Mouse (Mus musculus) midbrain, postnatal 0 days (tissue): Measurements from ENCODE around the gene Crim1. TPM values are rescaled to one million over a fixed set of nuclear protein-coding genes. Genes with fewer than 3 reads are reported as not detected.

Experiments
- ATAC-seq: fragments of 200-750 bp; cut with Nextera tagmentation; 2 replicates; pipeline ENCODE4 v1.8.0; 2017; ENCODE audit warnings: moderate number of reproducible peaks, mild to moderate bottlenecking, moderate TSS enrichment, moderate library complexity; ENCODE audit not compliant: low FRiP score
- DNase-seq: peaks from one replicate; pipeline ENCODE4 v3.0.0-alpha.2; 2015; ENCODE audit warnings: low spot score
- H3K27ac ChIP-seq: fragments of 300-500 bp; sonication (generic); 2 replicates; pipeline ENCODE4 v1.5.1; 2014; ENCODE audit warnings: low read depth, mild to moderate bottlenecking, low read length, mixed read lengths
- H3K27me3 ChIP-seq: fragments of 300-500 bp; sonication (generic); 2 replicates; pipeline ENCODE4 v1.6.1; 2014; ENCODE audit warnings: low read length, control low read depth, mixed read lengths; ENCODE audit not compliant: insufficient read depth
- H3K36me3 ChIP-seq: fragments of 300-500 bp; sonication (generic); 2 replicates; pipeline ENCODE4 v1.6.1; 2014; ENCODE audit warnings: low read length, control low read depth, mixed read lengths; ENCODE audit not compliant: insufficient read depth
- H3K4me1 ChIP-seq: fragments of 300-500 bp; sonication (generic); 2 replicates; pipeline ENCODE4 v1.6.1; 2014; ENCODE audit warnings: mild to moderate bottlenecking, control low read depth, antibody characterized with exemption, low read length, mixed read lengths; ENCODE audit not compliant: insufficient read depth
- H3K4me2 ChIP-seq: fragments of 300-500 bp; sonication (generic); 2 replicates; pipeline ENCODE4 v1.6.1; 2014; ENCODE audit warnings: low read depth, mild to moderate bottlenecking, low read length, mixed read lengths; ENCODE audit not compliant: poor library complexity, severe bottlenecking
- H3K4me3 ChIP-seq: fragments of 300-500 bp; sonication (generic); 2 replicates; pipeline ENCODE4 v1.5.1; 2014; ENCODE audit warnings: low read depth, mild to moderate bottlenecking, low read length, moderate library complexity
- H3K9ac ChIP-seq: fragments of 300-500 bp; sonication (generic); replicated peaks from 2 replicates; pipeline ENCODE4 v1.6.1; 2014; ENCODE audit warnings: mild to moderate bottlenecking, low read length, moderate library complexity, mixed read lengths; ENCODE audit not compliant: poor library complexity, severe bottlenecking
- H3K9me3 ChIP-seq: fragments of 300-500 bp; sonication (generic); 2 replicates; pipeline ENCODE4 v1.6.1; 2016; ENCODE audit warnings: low read length, control low read depth
- CTCF ChIP-seq: IDR thresholded peaks from 2 replicates; pipeline ENCODE4 v1.5.1; 2016; ENCODE audit warnings: antibody characterized with exemption, mild to moderate bottlenecking
- WGBS: fragments of 180-500 bp; shearing (Covaris S2); extraction: QIAGEN DNeasy Blood & Tissue Kit; methylation state at CpG from one replicate; pipeline ENCODE4 v1.1.7; 2014; 5-methylcytosine and 5-hydroxymethylcytosine counted together
- polyA plus RNA-seq: library from polyadenylated mRNA; unstranded; fragments of >200 nt; fragmentation: Nextera tagmentation; extraction: Ambion mirVana; gene quantifications from 2 replicates; pipeline ENCODE4 v1.2.1, GENCODE M21; 2015
- total RNA-seq: library from RNA; depleted of rRNA; stranded (reverse); fragments of >200 nt; gene quantifications from 2 replicates; pipeline ENCODE4 v1.2.3, GENCODE M21; 2014

Crim1 gene
- total and polyA plus RNA-seq, 2 experiments from 2014 or later = 16.5 to 119 TPM

DNA sequence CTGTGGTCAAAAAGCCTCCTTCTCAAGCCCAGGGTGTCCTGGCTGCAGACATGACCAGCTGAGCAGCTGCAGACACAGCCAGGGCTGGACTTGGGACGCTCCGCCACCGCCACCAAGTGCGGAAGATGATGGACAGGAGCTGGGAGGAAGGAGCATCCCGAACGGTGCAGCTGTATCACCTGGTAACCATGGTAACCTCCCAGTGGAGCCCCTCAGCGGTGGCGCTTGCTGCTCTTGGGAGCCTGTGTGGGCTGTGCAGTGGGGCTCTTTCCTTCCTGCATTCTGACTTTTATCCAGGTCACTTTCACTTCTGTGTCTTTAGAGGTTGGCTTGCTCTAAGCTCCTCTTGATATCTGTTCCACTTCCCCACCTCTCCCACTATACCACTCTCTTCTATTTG lies 54.2 kb downstream of the Crim1 start:
- H3K36me3 ChIP-seq = no peaks in the 10 kb centered on the region
- 0 out of 2 replicates have a peak, but pooled peaks have one; percentile 20 for TF ChIP-seq CTCF
- no peak; the same call in 1 of the 2 replicates for ATAC-seq
- H3K4me3 ChIP-seq = no peak overlapping the region
- peak overlapping the region; percentile 37; the same call in 1 of the 2 replicates for H3K4me2 ChIP-seq
- no peaks in the 10 kb centered on the region for H3K27me3 ChIP-seq
- DNase-seq = peak; percentile 34
- H3K4me1 ChIP-seq = peaks cover 6% of the 10 kb centered on the region; the same call in 1 of the 2 replicates
- 49% methylated on average over 8 of the region's 8 CpGs for whole genome bisulfite sequencing
- H3K9ac ChIP-seq = no peak overlapping the region
- H3K27ac ChIP-seq = peak overlapping the region; percentile 26; the same call in 1 of the 2 replicates
- no peaks in the 10 kb centered on the region for H3K9me3 ChIP-seq

DNA sequence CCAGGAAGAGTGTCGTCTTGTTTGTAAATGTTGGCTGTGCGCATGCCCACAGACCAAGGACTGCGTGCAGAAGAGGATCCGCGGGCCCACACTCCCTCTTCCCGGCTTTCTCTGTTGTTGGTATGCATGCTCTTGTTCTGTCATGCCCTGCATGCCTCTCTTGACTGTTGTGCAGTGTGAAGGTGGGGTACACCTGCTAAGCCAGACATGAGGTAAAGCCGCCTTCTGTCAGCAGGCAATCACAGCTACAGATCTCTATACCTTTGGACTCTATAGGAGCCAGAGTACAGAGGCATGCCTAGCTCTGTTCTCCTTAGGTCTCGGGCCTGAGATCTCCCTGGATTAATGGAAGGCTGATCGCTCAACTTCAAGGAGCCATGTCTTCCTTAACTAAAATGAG lies 55.7 kb downstream of the Crim1 start:
- WGBS = 95% methylated on average over 9 of the region's 9 CpGs
- no peaks in the 10 kb centered on the region for H3K36me3 ChIP-seq
- ATAC-seq (no peak), DNase-seq (no peak)
- no peaks in the 10 kb centered on the region for H3K27me3 ChIP-seq
- H3K4me3 ChIP-seq = no peak overlapping the region
- TF ChIP-seq CTCF = no peak
- no peak overlapping the region for H3K27ac ChIP-seq
- no peak overlapping the region for H3K9ac ChIP-seq
- peaks cover 6% of the 10 kb centered on the region; the same call in 1 of the 2 replicates for H3K4me1 ChIP-seq
- no peak overlapping the region for H3K4me2 ChIP-seq
- H3K9me3 ChIP-seq = no peaks in the 10 kb centered on the region

DNA sequence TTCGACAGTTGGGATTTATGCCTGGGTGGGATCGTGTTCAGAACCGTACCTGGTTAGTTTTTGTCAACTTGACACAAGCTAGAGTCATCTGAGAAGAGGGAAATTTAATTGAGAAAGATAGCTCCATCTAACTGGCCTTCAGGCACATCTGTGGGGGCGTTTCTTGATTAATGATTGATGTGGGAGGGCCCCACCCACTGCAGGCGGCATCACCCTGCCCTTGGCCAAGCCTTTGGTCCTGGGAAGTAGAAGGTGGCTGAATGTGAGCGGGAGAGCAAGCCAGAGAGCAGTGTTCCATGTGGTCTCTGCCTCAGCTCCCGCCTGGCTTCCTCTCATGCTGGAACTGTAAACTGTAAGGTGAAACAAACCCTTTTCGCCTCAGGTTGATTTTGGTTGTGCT lies 56.5 kb downstream of the Crim1 start:
- Histone ChIP-seq H3K4me3 (no peak overlapping the region), H3K9me3 (no peaks in the 10 kb centered on the region), H3K4me1 (peaks cover 6% of the 10 kb centered on the region; the same call in 1 of the 2 replicates), H3K9ac (no peak overlapping the region), H3K27me3 (no peaks in the 10 kb centered on the region), H3K27ac (no peak overlapping the region), H3K4me2 (no peak overlapping the region), H3K36me3 (no peaks in the 10 kb centered on the region)
- ATAC-seq (no peak), DNase-seq (no peak)
- 86% methylated on average over 8 of the region's 8 CpGs for WGBS
- no peak for TF ChIP-seq CTCF

DNA sequence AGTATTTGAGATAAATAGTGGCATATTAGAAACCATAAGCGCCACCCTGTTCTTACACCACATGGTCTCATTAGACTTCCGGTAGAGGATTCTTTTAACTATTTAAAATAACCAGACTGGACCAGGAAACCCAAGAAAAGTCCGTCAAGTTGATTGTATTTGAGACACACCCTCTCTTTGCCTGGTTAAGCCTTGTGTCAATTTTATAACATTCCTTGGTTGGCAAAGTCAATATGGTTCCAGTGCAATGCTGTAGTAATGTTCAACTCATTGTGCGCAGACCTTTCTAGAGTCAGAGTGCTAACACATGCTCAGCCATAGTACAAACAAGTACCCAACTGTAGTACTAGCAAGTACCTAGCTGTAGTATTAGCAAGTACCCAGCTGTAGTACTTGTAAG lies 61.6 kb downstream of the Crim1 start:
- TF ChIP-seq CTCF = no peak
- H3K4me3 ChIP-seq = no peak overlapping the region
- H3K4me2 ChIP-seq = no peak overlapping the region
- ATAC-seq (no peak), DNase-seq (no peak)
- no peak overlapping the region for H3K9ac ChIP-seq
- no peaks in the 10 kb centered on the region for H3K36me3 ChIP-seq
- H3K27me3 ChIP-seq = no peaks in the 10 kb centered on the region
- WGBS = 95% methylated on average over 4 of the region's 4 CpGs
- no peaks in the 10 kb centered on the region for H3K9me3 ChIP-seq
- no peaks in the 10 kb centered on the region for H3K4me1 ChIP-seq
- H3K27ac ChIP-seq = no peak overlapping the region

DNA sequence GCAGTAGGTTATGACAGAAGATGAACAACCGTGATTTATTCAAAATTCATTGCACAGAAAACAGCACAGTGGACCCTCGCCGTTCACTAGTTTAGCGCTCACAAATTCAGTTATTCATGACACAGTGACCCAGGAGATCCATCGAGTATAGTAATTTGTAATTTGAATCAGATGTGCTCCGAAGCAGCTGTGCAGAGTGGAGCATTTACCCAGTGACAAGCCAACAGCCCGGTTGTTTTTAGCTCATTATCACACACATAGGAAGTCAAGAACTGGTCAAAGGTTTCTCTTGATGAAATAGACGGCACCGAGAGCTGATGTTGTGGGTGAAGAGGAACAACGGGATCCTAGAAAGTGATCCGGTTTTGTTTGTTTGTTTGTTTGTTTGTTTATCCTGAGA lies 64.1 kb downstream of the Crim1 start:
- no peak for TF ChIP-seq CTCF
- Histone ChIP-seq H3K4me1 (no peaks in the 10 kb centered on the region), H3K9me3 (no peaks in the 10 kb centered on the region), H3K27ac (no peak overlapping the region), H3K27me3 (no peaks in the 10 kb centered on the region), H3K4me2 (no peak overlapping the region), H3K36me3 (no peaks in the 10 kb centered on the region), H3K9ac (no peak overlapping the region), H3K4me3 (no peak overlapping the region)
- WGBS = 67% methylated on average over 11 of the region's 11 CpGs
- DNase-seq (no peak), ATAC-seq (no peak)

DNA sequence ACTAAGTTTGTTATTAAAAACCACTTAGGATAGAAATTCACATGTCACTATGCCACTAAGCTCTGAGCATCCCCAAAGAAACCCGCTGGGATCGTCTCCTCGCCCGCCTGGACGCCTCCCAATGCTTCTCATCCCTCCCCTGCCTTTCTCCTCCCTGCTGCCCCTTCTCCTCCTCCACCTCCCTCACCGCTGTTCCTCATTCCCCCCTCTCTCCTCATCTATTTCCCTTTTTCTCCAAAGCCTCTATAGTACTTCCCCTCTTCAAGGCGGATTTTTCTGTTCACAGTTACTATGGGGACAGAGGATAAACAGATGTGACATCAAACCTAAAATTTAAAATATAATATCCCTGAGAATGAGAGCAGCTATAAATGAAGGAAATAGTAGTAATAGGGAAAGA lies 65.1 kb downstream of the Crim1 start:
- WGBS = 71% methylated on average over 7 of the region's 7 CpGs
- ATAC-seq (no peak), DNase-seq (no peak)
- Histone ChIP-seq H3K9ac (no peak overlapping the region), H3K4me3 (no peak overlapping the region), H3K4me1 (no peaks in the 10 kb centered on the region), H3K4me2 (no peak overlapping the region), H3K9me3 (no peaks in the 10 kb centered on the region), H3K27ac (no peak overlapping the region), H3K36me3 (no peaks in the 10 kb centered on the region), H3K27me3 (no peaks in the 10 kb centered on the region)
- no peak for TF ChIP-seq CTCF
